7 mouse cellular contexts compared by ENCODE assay signal in genomic region chr11:20445903-20446264, GRCm38 (mm10).
DNase-seq lines count a peak whose midpoint lies in the region; ATAC-seq lines count a peak whose summit lies in the region.

No protein-coding gene starts in this region.

- ATAC-seq in intestine, embryonic 15.5 days, result peak; percentile 81
- peak; percentile 76; the same call in 1 of the 2 replicates for ATAC-seq in limb, embryonic 13.5 days (ENCODE audit: low FRiP score, low read depth)
- ATAC-seq in midbrain, embryonic 14.5 days (ENCODE audit: low FRiP score, low TSS enrichment), result peak; percentile 70; the same call in 1 of the 2 replicates

- intact Hi-C loops in gastrocnemius, postnatal 14 days (cut with DNase I; ENCODE audit: low total_unique reads), result loop anchor here (5.0 kb wide), 1 partner anchor 301 kb away; no protein-coding TSS in a partner anchor

- no peak overlapping the region for H3K27ac ChIP-seq in intestine, embryonic 15.5 days
- no peak overlapping the region for H3K27ac ChIP-seq in limb, embryonic 13.5 days
- no peak overlapping the region for H3K27ac ChIP-seq in midbrain, embryonic 14.5 days (replicated peaks; ENCODE audit: low read depth, low read length)

- H3K4me3 ChIP-seq in intestine, embryonic 15.5 days (replicated peaks), result peak overlapping the region; percentile 22
- peak overlapping the region; percentile 36 for H3K4me3 ChIP-seq in limb, embryonic 13.5 days
- H3K4me3 ChIP-seq in midbrain, embryonic 14.5 days (replicated peaks; ENCODE audit: low read depth, low read length), result peak overlapping the region; percentile 18; the same call in 1 of the 2 replicates

- H3K9ac ChIP-seq in intestine, embryonic 15.5 days, result peak overlapping the region; percentile 32; the same call in 1 of the 2 replicates
- H3K9ac ChIP-seq in limb, embryonic 13.5 days, result peak overlapping the region; percentile 59
- no peak overlapping the region for H3K9ac ChIP-seq in midbrain, embryonic 14.5 days (replicated peaks; ENCODE audit: low read length)

- H3K36me3 ChIP-seq in intestine, embryonic 15.5 days, result no peaks in the 10 kb centered on the region
- no peaks in the 10 kb centered on the region for H3K36me3 ChIP-seq in limb, embryonic 13.5 days
- H3K36me3 ChIP-seq in midbrain, embryonic 14.5 days (ENCODE audit: control insufficient read depth, insufficient read depth, low read length), result no peaks in the 10 kb centered on the region

- peak overlapping the region; percentile 59 for H3K4me2 ChIP-seq in intestine, embryonic 15.5 days (replicated peaks)
- peak overlapping the region; percentile 67 for H3K4me2 ChIP-seq in limb, embryonic 13.5 days (replicated peaks)
- peak overlapping the region; percentile 52 for H3K4me2 ChIP-seq in midbrain, embryonic 14.5 days (ENCODE audit: low read length)

- H3K9me3 ChIP-seq in intestine, embryonic 15.5 days, result no peaks in the 10 kb centered on the region
- no peaks in the 10 kb centered on the region; the same call in 1 of the 2 replicates for H3K9me3 ChIP-seq in limb, embryonic 13.5 days
- peaks cover 5% of the 10 kb centered on the region; the same call in 1 of the 2 replicates for H3K9me3 ChIP-seq in midbrain, embryonic 14.5 days (ENCODE audit: control insufficient read depth, low read length)

- no peaks in the 10 kb centered on the region for H3K27me3 ChIP-seq in intestine, embryonic 15.5 days (replicated peaks)
- H3K27me3 ChIP-seq in limb, embryonic 13.5 days, result no peaks in the 10 kb centered on the region
- no peaks in the 10 kb centered on the region for H3K27me3 ChIP-seq in midbrain, embryonic 14.5 days (ENCODE audit: control insufficient read depth, insufficient read depth, low read length)

- DNase-seq in adrenal gland, adult 18-20 months (ENCODE audit: low spot score in 2 of 2), result peak; percentile 53 to 67
- DNase-seq in cerebellum, postnatal 4 days (ENCODE audit: low spot score in 2 of 2), result peak; percentile 67 to 75
- peak; percentile 74 for DNase-seq in gastrocnemius, postnatal 14 days
- DNase-seq in midbrain, embryonic 14.5 days, result peak; percentile 88
- peak; percentile 49 for DNase-seq in spleen, adult 12 weeks (ENCODE audit: low spot score)

- WGBS in intestine, embryonic 15.5 days, result 3% methylated on average over 6 of the region's 6 CpGs
- 2% methylated on average over 6 of the region's 6 CpGs for WGBS in limb, embryonic 13.5 days
- WGBS in midbrain, embryonic 14.5 days, result 2% methylated on average over 6 of the region's 6 CpGs

- H3K4me1 ChIP-seq in intestine, embryonic 15.5 days (replicated peaks), result peaks cover 10% of the 10 kb centered on the region
- H3K4me1 ChIP-seq in limb, embryonic 13.5 days, result peaks cover 6% of the 10 kb centered on the region
- peaks cover 14% of the 10 kb centered on the region for H3K4me1 ChIP-seq in midbrain, embryonic 14.5 days (ENCODE audit: control insufficient read depth, insufficient read depth, low read length)
